Mouse (Mus musculus) hindbrain, embryonic 14.5 days (tissue): ENCODE measurements around the gene Dcdc2b. TPM values are rescaled to one million over a fixed set of nuclear protein-coding genes. Genes with fewer than 3 reads are reported as not detected.

Experiments
- ATAC-seq: fragments of 200-750 bp; cut with Nextera tagmentation; 2 replicates; pipeline ENCODE4 v1.8.0; 2017; ENCODE audit warnings: moderate number of reproducible peaks, mild to moderate bottlenecking, moderate TSS enrichment, moderate library complexity; ENCODE audit not compliant: low FRiP score
- DNase-seq: peaks from one replicate; pipeline ENCODE4 v3.0.0-alpha.2; 2015; ENCODE audit warnings: low spot score
- H3K27ac ChIP-seq: fragments of 300-500 bp; sonication (generic); 2 replicates; pipeline ENCODE4 v1.5.1; 2014; ENCODE audit warnings: mild to moderate bottlenecking, moderate library complexity
- H3K27me3 ChIP-seq: fragments of 300-500 bp; sonication (generic); 2 replicates; pipeline ENCODE4 v1.6.1; 2014; ENCODE audit warnings: mild to moderate bottlenecking, low read length, mixed read lengths; ENCODE audit not compliant: control insufficient read depth, insufficient read depth
- H3K36me3 ChIP-seq: fragments of 300-500 bp; sonication (generic); replicated peaks from 2 replicates; pipeline ENCODE4 v1.6.1; 2014; ENCODE audit not compliant: control insufficient read depth, insufficient read depth
- H3K4me1 ChIP-seq: fragments of 300-500 bp; sonication (generic); replicated peaks from 2 replicates; pipeline ENCODE4 v1.6.1; 2014; ENCODE audit warnings: antibody characterized with exemption, low read length, mixed read lengths; ENCODE audit not compliant: control insufficient read depth, insufficient read depth
- H3K4me2 ChIP-seq: fragments of 300-500 bp; sonication (generic); replicated peaks from 2 replicates; pipeline ENCODE4 v1.6.1; 2014; ENCODE audit warnings: mild to moderate bottlenecking, moderate library complexity
- H3K4me3 ChIP-seq: fragments of 300-500 bp; sonication (generic); replicated peaks from 2 replicates; pipeline ENCODE4 v1.5.1; 2014; ENCODE audit warnings: mild to moderate bottlenecking, low read length
- H3K9ac ChIP-seq: fragments of 300-500 bp; sonication (generic); 2 replicates; pipeline ENCODE4 v1.6.1; 2014
- H3K9me3 ChIP-seq: fragments of 300-500 bp; sonication (generic); 2 replicates; pipeline ENCODE4 v1.6.1; 2016; ENCODE audit warnings: low read length; ENCODE audit not compliant: control insufficient read depth
- WGBS: fragments of 180-500 bp; shearing (Covaris S2); extraction: QIAGEN DNeasy Blood & Tissue Kit; methylation state at CpG from one replicate; pipeline ENCODE4 v1.1.7; 2014; 5-methylcytosine and 5-hydroxymethylcytosine counted together
- polyA plus RNA-seq: library from polyadenylated mRNA; unstranded; fragments of >200 nt; fragmentation: Nextera tagmentation; extraction: Ambion mirVana; gene quantifications from 2 replicates; pipeline ENCODE4 v1.2.1, GENCODE M21; 2014

Dcdc2b gene
- polyA plus RNA-seq, 1 experiment from 2014 or later: 5.4 TPM

GRCm38 (mm10) chr4:129616631-129617030 lies 2.6 kb upstream of the Dcdc2b start:
- no peaks in the 10 kb centered on the region for H3K9me3 ChIP-seq
- 91% methylated on average over 3 of the region's 3 CpGs for WGBS
- no peak for ATAC-seq
- no peak overlapping the region for H3K4me2 ChIP-seq
- H3K27me3 ChIP-seq: no peaks in the 10 kb centered on the region
- no peak for DNase-seq
- no peak overlapping the region for H3K9ac ChIP-seq
- H3K27ac ChIP-seq: no peak overlapping the region
- peaks cover 10% of the 10 kb centered on the region for H3K4me1 ChIP-seq
- H3K36me3 ChIP-seq: peaks cover 19% of the 10 kb centered on the region
- no peak overlapping the region for H3K4me3 ChIP-seq

- no peak overlapping the region for H3K4me2 ChIP-seq
- no peak overlapping the region for H3K27ac ChIP-seq
- no peaks in the 10 kb centered on the region for H3K9me3 ChIP-seq
- H3K4me1 ChIP-seq: peaks cover 9% of the 10 kb centered on the region; the same call in 1 of the 2 replicates
- no peak overlapping the region for H3K4me3 ChIP-seq
- no peak for ATAC-seq
- no peak for DNase-seq
- H3K9ac ChIP-seq: no peak overlapping the region
- WGBS: 92% methylated on average over 9 of the region's 9 CpGs
- H3K36me3 ChIP-seq: peaks cover 19% of the 10 kb centered on the region
- no peaks in the 10 kb centered on the region for H3K27me3 ChIP-seq
Measured at GRCm38 (mm10) chr4:129615801-129616290, 1.8 kb upstream of the Dcdc2b start.

- H3K9ac ChIP-seq: no peak overlapping the region
- no peak overlapping the region for H3K4me3 ChIP-seq
- no peak for DNase-seq
- no peaks in the 10 kb centered on the region for H3K27me3 ChIP-seq
- H3K36me3 ChIP-seq: peaks cover 35% of the 10 kb centered on the region
- no peak overlapping the region for H3K27ac ChIP-seq
- ATAC-seq: peak; percentile 28; the same call in 1 of the 2 replicates
- H3K4me1 ChIP-seq: peaks cover 3% of the 10 kb centered on the region; the same call in 1 of the 2 replicates
- H3K4me2 ChIP-seq: no peak overlapping the region
- no peaks in the 10 kb centered on the region for H3K9me3 ChIP-seq
- 71% methylated on average over 4 of the region's 4 CpGs for WGBS
Measured at GRCm38 (mm10) chr4:129610472-129610871, 3.6 kb downstream of the Dcdc2b start.

- 74% methylated on average over 4 of the region's 4 CpGs for WGBS
- ATAC-seq (no peak), DNase-seq (no peak)
- H3K9ac ChIP-seq: no peak overlapping the region
- H3K4me2 ChIP-seq: no peak overlapping the region
- H3K27ac ChIP-seq: no peak overlapping the region
- peaks cover 38% of the 10 kb centered on the region for H3K36me3 ChIP-seq
- no peak overlapping the region for H3K4me3 ChIP-seq
- peaks cover 3% of the 10 kb centered on the region; the same call in 1 of the 2 replicates for H3K4me1 ChIP-seq
- no peaks in the 10 kb centered on the region for H3K9me3 ChIP-seq
- H3K27me3 ChIP-seq: no peaks in the 10 kb centered on the region
Measured at GRCm38 (mm10) chr4:129610026-129610425, 4.0 kb downstream of the Dcdc2b start.

GRCm38 (mm10) chr4:129609139-129609631 lies 4.9 kb downstream of the Dcdc2b start:
- no peak overlapping the region for H3K4me2 ChIP-seq
- no peak overlapping the region for H3K9ac ChIP-seq
- H3K27me3 ChIP-seq: no peaks in the 10 kb centered on the region
- no peak overlapping the region for H3K4me3 ChIP-seq
- H3K36me3 ChIP-seq: peaks cover 47% of the 10 kb centered on the region
- peaks cover 3% of the 10 kb centered on the region; the same call in 1 of the 2 replicates for H3K4me1 ChIP-seq
- WGBS: 85% methylated on average over 12 of the region's 12 CpGs
- DNase-seq (no peak), ATAC-seq (no peak)
- no peak overlapping the region for H3K27ac ChIP-seq
- no peaks in the 10 kb centered on the region for H3K9me3 ChIP-seq

- Histone ChIP-seq H3K9ac (peak overlapping the region; percentile 40), H3K27ac (peak overlapping the region; percentile 64), H3K9me3 (no peaks in the 10 kb centered on the region), H3K36me3 (peaks cover 52% of the 10 kb centered on the region), H3K4me1 (peaks cover 3% of the 10 kb centered on the region; the same call in 1 of the 2 replicates), H3K27me3 (no peaks in the 10 kb centered on the region), H3K4me2 (no peak overlapping the region), H3K4me3 (no peak overlapping the region)
- ATAC-seq: peak; percentile 84
- DNase-seq: peak; percentile 85
- WGBS: 40% methylated on average over 7 of the region's 7 CpGs
Measured at GRCm38 (mm10) chr4:129608426-129609025, 5.5 kb downstream of the Dcdc2b start.

GRCm38 (mm10) chr4:129600233-129601158 lies 13.6 kb downstream of the Dcdc2b start, which contains the start of the genes Eif3i and Tmem234:
Eif3i (minus strand) TSS chr4:129600648.
Tmem234 (plus strand) TSS chr4:129600668.
- H3K4me3 ChIP-seq: peak within 1 kb of the TSS; percentile 100
- peaks cover 51% of the 10 kb centered on the region for H3K36me3 ChIP-seq
- DNase-seq (peak; percentile 84), ATAC-seq (peak; percentile 91)
- peaks cover 26% of the 10 kb centered on the region for H3K4me1 ChIP-seq
- H3K9me3 ChIP-seq: no peaks in the 10 kb centered on the region
- peak within 1 kb of the TSS; percentile 91 for H3K4me2 ChIP-seq
- H3K9ac ChIP-seq: peak within 1 kb of the TSS; percentile 97
- WGBS: under 1% methylated on average over 72 of the region's 74 CpGs
- peak within 1 kb of the TSS; percentile 82 for H3K27ac ChIP-seq
- H3K27me3 ChIP-seq: no peaks in the 10 kb centered on the region

GRCm38 (mm10) chr4:129588865-129589264 lies 25.2 kb downstream of the Dcdc2b start:
- H3K4me3 ChIP-seq: no peak overlapping the region
- H3K9me3 ChIP-seq: no peaks in the 10 kb centered on the region
- H3K36me3 ChIP-seq: peaks cover 37% of the 10 kb centered on the region
- H3K27me3 ChIP-seq: no peaks in the 10 kb centered on the region
- no peak overlapping the region for H3K4me2 ChIP-seq
- H3K4me1 ChIP-seq: no peaks in the 10 kb centered on the region
- H3K9ac ChIP-seq: no peak overlapping the region
- 79% methylated on average over 4 of the region's 4 CpGs for WGBS
- ATAC-seq (no peak), DNase-seq (no peak)
- no peak overlapping the region for H3K27ac ChIP-seq

GRCm38 (mm10) chr4:129586943-129587342 lies 27.1 kb downstream of the Dcdc2b start:
- no peaks in the 10 kb centered on the region for H3K27me3 ChIP-seq
- ATAC-seq: no peak
- DNase-seq: no peak
- no peak overlapping the region for H3K4me2 ChIP-seq
- H3K9me3 ChIP-seq: no peaks in the 10 kb centered on the region
- no peak overlapping the region for H3K27ac ChIP-seq
- peaks cover 18% of the 10 kb centered on the region for H3K36me3 ChIP-seq
- no peaks in the 10 kb centered on the region for H3K4me1 ChIP-seq
- 39% methylated on average over 1 of the region's 1 CpGs for WGBS
- H3K9ac ChIP-seq: no peak overlapping the region
- no peak overlapping the region for H3K4me3 ChIP-seq
